Mouse (Mus musculus) gastrocnemius, postnatal 10 days (tissue): ENCODE results near the gene Unc45a. TPM values are rescaled to one million over a fixed set of nuclear protein-coding genes. Genes with fewer than 3 reads are reported as not detected.

ENCODE experiments used
- DNase-seq: peaks from one replicate; pipeline ENCODE4 v3.0.0; 2021; ENCODE audit warnings: mixed read lengths
- total RNA-seq, 2 experiments: library from RNA; stranded (reverse); gene quantifications; 2 replicates each; pipeline ENCODE4 v1.2.3; 2021

Unc45a gene
- total RNA-seq, 2 experiments from 2014 or later, result 11.8 to 16.4 TPM

DNA sequence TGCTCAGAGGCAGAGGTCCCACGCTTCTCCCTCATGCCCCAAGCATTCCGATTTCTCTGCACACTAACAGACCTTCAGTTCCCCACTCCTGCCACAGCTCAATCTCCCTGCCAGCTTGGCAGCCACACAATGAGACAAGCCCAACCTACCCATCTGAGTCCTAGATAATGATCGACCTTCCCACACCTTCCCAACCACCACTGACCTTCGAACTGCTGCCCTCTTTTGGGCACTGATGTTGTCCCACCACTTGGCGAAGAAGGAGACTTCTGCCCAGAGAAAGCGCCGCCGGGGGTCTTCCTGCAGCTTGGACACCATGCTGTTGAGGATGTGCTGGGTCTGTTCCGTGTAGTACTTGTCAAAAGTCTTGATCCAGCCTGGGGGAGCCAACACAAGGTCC, 27.2 kb upstream of the Unc45a start:
- no peak for DNase-seq

GRCm38 (mm10) chr7:80367232-80367631, 26.4 kb upstream of the Unc45a start:
- DNase-seq, result no peak

GRCm38 (mm10) chr7:80365759-80366158, 25.0 kb upstream of the Unc45a start:
- DNase-seq, result no peak

DNA sequence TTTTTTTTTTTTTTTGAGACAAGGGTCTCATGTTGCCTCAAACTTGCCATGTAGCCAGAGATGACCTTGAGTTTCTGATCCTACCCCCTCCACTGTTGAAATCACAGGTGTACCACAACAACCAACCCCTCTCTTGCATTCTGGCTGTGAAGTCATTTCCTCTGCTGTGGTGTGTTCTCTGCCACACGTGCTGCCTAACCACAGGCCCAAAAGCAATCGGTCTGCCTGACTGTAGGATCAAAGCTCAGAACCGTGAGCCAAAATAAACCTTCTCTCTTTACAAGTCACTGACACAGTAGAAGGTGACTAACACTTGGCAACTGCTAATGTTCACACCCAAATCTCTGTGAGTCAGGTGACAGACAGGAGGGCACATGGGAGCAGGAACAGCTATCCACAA, 19.6 kb upstream of the Unc45a start:
- DNase-seq, result no peak

- no peak for DNase-seq
These were observed 17.2 kb upstream of the Unc45a start for GRCm38 (mm10) chr7:80358039-80358438.

GRCm38 (mm10) chr7:80357156-80357555, 16.4 kb upstream of the Unc45a start:
- no peak for DNase-seq

GRCm38 (mm10) chr7:80356351-80356750, 15.5 kb upstream of the Unc45a start:
- no peak for DNase-seq

- no peak for DNase-seq
These were observed 12.1 kb upstream of the Unc45a start for GRCm38 (mm10) chr7:80352920-80353319.

DNA sequence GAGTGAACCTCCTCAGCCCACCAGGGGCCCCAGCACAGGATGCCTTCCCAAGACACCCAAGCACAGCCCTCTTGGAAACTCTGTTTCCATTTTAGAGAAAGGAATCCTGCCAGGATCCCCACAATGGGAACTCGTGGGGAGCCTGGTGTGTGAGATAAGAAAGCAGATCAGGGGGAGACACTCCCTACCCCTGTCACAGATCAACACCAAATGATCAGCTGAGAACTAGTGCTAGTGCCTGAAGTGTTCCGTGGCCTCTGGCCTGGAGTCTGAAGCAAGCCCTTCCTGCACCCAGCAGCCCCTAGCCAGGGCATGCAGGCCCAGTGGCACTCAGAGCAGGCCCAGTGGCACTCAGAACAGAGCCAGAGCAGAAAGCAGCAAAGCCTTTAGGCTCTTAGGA, 10.0 kb upstream of the Unc45a start:
- no peak for DNase-seq

GRCm38 (mm10) chr7:80347670-80348586, 7.1 kb upstream of the Unc45a start:
- no peak for DNase-seq

GRCm38 (mm10) chr7:80346830-80347229, 6.0 kb upstream of the Unc45a start:
- DNase-seq, result no peak

GRCm38 (mm10) chr7:80346173-80346572, 5.4 kb upstream of the Unc45a start:
- no peak for DNase-seq

DNA sequence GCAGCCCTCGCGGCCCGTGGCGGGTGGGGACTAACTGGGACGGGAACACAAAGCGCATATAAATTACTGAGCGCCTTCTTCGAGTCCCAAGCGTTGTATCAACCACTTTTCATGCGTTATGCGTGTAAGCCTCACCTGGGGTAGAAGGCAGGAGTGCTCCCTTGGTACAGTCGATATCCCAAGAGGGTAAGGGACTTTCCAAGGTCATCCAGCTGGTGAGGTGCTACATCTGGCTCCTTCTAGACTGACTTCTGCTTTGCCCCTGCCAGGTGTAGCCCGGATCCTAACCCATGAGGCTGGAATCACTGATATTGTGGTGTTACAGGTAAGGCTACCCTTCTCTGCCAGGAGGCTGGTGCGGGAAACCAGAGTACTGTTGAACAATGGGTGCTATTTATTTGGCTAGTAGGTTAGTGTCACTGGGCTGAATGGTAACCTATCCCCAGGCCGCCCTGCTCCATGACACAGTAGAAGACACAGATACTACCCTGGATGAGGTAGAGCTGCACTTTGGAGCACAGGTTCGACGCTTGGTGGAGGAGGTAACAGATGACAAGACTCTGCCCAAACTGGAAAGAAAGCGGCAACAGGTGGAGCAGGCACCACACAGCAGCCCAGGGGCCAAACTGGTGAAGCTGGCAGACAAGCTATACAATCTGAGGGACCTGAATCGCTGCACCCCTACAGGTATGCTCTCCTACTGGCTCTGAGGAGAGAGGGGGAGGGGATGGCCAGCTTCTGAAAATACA, 2.6 kb upstream of the Unc45a start:
- DNase-seq, result no peak

GRCm38 (mm10) chr7:80342858-80343257, 2.1 kb upstream of the Unc45a start, which contains the start of gene Hddc3:
Gene Hddc3, plus strand, starts transcription at chr7:80343104.
- peak; percentile 96 for DNase-seq

- DNase-seq, result no peak
These were observed 988 bp upstream of the Unc45a start for GRCm38 (mm10) chr7:80341793-80342192.

- DNase-seq, result peak; percentile 97
These were observed 794 bp downstream of the Unc45a start for GRCm38 (mm10) chr7:80339793-80340628.

GRCm38 (mm10) chr7:80339371-80339770, 1.4 kb downstream of the Unc45a start:
- DNase-seq, result peak; percentile 41

GRCm38 (mm10) chr7:80336932-80337331, 3.9 kb downstream of the Unc45a start:
- no peak for DNase-seq

DNA sequence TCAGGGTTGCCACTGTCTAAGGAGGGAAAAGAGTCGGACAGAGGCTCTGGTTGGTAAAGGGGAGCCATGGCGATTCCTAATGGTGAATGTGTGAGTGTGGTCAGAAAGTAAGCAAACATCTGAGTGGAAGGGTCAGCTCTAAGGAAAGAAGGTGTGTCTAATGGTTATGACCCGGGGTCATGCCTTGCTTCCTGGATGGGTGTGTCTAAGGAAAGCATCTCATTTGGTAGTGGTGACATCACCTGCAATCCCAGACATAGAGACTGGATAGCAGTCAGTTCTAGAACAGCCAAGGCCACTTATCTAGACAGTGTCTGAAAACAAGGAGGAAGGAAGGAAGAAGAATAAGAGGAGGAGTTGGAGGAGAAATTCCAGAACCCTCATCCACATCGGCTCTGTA, 6.0 kb downstream of the Unc45a start:
- no peak for DNase-seq

DNA sequence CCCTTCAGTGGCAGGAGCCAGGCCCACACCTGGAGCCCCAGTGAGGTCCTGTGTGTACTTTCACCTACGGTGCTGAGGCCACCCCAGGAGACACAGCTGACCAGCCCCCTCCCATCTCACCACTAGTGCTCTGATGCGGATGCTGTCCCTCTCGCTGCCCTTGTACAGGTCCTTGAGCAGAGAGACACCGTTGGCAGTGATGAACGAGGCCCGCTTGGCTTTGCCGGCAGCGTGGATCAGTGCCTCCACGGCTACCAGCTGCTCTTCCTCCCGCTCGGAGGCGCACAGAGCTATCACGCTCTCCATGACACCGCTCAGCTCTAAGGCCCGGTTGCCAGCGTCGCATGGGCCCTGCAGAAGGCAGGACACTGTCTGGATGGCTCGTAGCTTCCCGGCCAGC, 9.4 kb downstream of the Unc45a start:
- no peak for DNase-seq

GRCm38 (mm10) chr7:80330278-80330677, 10.5 kb downstream of the Unc45a start:
- DNase-seq, result no peak

GRCm38 (mm10) chr7:80326076-80326475, 14.7 kb downstream of the Unc45a start:
- DNase-seq, result no peak
